Mouse (Mus musculus) embryonic facial prominence, embryonic 15.5 days (tissue): Measurements from ENCODE around the gene Gm48551. TPM values are rescaled to one million over a fixed set of nuclear protein-coding genes. Genes with fewer than 3 reads are reported as not detected.

Experiments used
- ATAC-seq: fragments of 200-750 bp; cut with Nextera tagmentation; 2 replicates; pipeline ENCODE4 v1.8.0; 2017; ENCODE audit warnings: low read depth, moderate TSS enrichment; ENCODE audit not compliant: insufficient number of reproducible peaks, low FRiP score, low TSS enrichment
- H3K27ac ChIP-seq: fragments of 300-500 bp; sonication (generic); replicated peaks from 2 replicates; pipeline ENCODE4 v1.5.1; 2015; ENCODE audit warnings: mild to moderate bottlenecking, inconsistent platforms
- H3K27me3 ChIP-seq: fragments of 300-500 bp; sonication (generic); 2 replicates; pipeline ENCODE4 v1.6.1; 2015; ENCODE audit warnings: inconsistent platforms
- H3K36me3 ChIP-seq: fragments of 300-500 bp; sonication (generic); 2 replicates; pipeline ENCODE4 v1.6.1; 2015; ENCODE audit warnings: mild to moderate bottlenecking, inconsistent platforms
- H3K4me1 ChIP-seq: fragments of 300-500 bp; sonication (generic); 2 replicates; pipeline ENCODE4 v1.6.1; 2015; ENCODE audit warnings: inconsistent platforms
- H3K4me2 ChIP-seq: fragments of 300-500 bp; sonication (generic); replicated peaks from 2 replicates; pipeline ENCODE4 v1.6.1; 2015; ENCODE audit warnings: mild to moderate bottlenecking, inconsistent platforms
- H3K4me3 ChIP-seq: fragments of 300-500 bp; sonication (generic); replicated peaks from 2 replicates; pipeline ENCODE4 v1.5.1; 2015; ENCODE audit warnings: mild to moderate bottlenecking, inconsistent platforms
- H3K9ac ChIP-seq: fragments of 300-500 bp; sonication (generic); 2 replicates; pipeline ENCODE4 v1.6.1; 2015; ENCODE audit warnings: inconsistent platforms
- H3K9me3 ChIP-seq: fragments of 300-500 bp; sonication (generic); replicated peaks from 2 replicates; pipeline ENCODE4 v1.6.1; 2016; ENCODE audit warnings: inconsistent platforms
- WGBS: fragments of 180-500 bp; shearing (Covaris S2); methylation state at CpG from one replicate; pipeline ENCODE4 v1.1.7; 2015; 5-methylcytosine and 5-hydroxymethylcytosine counted together
- polyA plus RNA-seq: library from polyadenylated mRNA; unstranded; fragments of >200 nt; fragmentation: Nextera tagmentation; extraction: Ambion mirVana; gene quantifications from 2 replicates; pipeline ENCODE4 v1.2.1, GENCODE M21; 2015

Gene Gm48551
- polyA plus RNA-seq, 1 experiment from 2014 or later, result 3.1 TPM

DNA sequence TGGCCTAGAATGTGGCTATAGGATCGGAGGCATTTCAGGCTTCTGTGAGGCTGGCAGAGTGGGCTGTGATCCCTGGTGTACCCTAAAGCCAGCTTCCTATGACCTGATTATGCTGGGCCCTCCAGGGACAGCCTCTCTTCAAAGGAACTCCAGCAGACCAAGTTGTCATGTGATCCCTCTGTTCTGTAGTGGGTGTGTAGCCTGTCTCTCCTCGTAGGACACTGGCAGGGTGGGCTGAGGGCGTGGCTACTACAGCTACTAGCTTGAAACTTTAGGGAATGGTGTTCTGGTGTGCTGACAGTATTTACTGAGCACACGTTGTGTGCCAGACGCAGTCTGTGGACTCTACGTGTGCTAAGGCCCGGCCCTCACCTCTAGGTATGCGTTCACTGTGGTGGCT is 23.5 kb upstream of the Gm48551 start:
- Histone ChIP-seq H3K4me1 (peaks cover 68% of the 10 kb centered on the region), H3K27ac (no peak overlapping the region), H3K36me3 (peaks cover 4% of the 10 kb centered on the region; the same call in 1 of the 2 replicates), H3K9ac (no peak overlapping the region), H3K27me3 (peaks cover 28% of the 10 kb centered on the region), H3K9me3 (no peaks in the 10 kb centered on the region), H3K4me2 (no peak overlapping the region), H3K4me3 (no peak overlapping the region)
- WGBS, result 48% methylated on average over 8 of the region's 8 CpGs
- no peak for ATAC-seq

DNA sequence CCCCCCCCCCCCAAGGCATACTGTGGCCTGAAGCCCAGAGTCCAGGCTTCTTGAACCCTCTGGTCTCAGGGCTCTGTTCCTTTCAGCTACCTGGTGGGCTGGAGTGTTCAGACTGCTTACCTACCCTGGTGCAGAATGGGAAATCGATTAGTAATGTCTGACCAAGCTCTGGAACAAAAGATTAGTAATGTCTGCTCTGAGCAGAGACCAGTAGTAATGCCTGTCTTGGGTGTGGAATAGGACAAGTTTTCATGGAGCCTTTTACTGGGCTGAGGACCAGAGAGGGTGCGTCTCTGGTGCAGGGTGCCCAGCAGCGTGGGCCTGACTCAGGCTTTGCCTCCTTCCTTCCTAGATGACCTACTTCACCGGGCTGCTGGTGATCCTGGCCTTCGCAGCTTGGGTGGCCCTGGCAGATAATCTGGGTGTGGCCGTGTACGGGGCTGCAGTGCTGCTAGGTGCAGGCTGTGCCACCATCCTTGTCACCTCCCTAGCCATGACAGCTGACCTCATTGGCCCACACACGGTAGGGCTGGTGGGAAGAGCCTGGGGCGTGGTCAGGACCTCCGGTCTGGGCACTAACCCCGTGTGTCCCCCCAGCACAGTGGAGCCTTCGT is 21.8 kb upstream of the Gm48551 start:
- Histone ChIP-seq H3K4me1 (peaks cover 62% of the 10 kb centered on the region), H3K4me3 (no peak overlapping the region), H3K36me3 (peaks cover 18% of the 10 kb centered on the region), H3K9me3 (no peaks in the 10 kb centered on the region), H3K27me3 (peaks cover 28% of the 10 kb centered on the region), H3K27ac (no peak overlapping the region), H3K9ac (no peak overlapping the region), H3K4me2 (no peak overlapping the region)
- no peak for ATAC-seq
- WGBS, result 76% methylated on average over 12 of the region's 12 CpGs

DNA sequence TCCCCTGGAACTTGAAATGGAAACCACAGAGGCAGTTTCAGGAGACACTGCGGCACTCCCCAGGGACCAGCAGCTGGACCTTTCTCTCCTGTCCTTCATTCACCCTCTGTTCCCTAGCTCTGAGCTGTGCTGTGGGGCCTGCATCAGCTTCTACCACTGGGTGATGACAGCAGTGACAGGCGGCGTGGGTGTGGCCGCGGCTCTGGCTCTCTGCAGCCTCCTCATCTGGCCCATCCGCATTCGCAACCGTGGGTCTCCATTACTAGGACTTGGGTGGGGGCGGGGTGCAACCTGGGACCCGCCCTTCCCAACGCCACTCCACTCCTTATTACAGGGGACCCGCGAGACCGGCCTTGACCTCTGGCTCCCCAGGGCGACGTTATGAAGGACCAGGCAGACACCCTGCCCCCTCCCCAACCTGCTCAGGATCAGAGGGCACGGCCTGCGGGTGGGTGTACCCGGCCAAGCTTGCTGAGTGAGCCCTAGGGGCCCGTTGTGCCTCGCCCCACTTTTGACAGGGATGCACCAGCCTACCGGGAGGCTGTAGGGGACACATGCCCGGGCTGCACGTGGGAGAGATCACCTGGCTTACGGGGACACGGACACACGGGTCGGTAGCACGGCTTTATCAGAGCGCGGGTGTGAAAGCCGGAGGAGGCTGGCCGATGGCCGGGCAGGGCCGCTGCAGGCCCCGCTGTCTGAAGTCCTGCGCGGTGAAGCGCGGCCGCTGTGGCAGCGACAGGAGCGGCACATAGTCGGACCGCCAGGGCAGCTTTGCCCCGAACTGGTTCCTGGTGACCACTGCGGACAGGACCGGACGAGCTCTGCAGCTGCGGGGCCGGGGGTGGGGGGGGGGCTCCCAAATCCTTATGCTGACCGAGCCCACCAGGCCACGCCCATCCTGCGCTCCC is 20.6 kb upstream of the Gm48551 start:
- 13% methylated on average over 54 of the region's 54 CpGs for WGBS
- H3K9me3 ChIP-seq, result no peaks in the 10 kb centered on the region
- no peak for ATAC-seq
- peak overlapping the region; percentile 15; the same call in 1 of the 2 replicates for H3K9ac ChIP-seq
- peaks cover 30% of the 10 kb centered on the region for H3K36me3 ChIP-seq
- peak overlapping the region; percentile 53 for H3K4me2 ChIP-seq
- peaks cover 28% of the 10 kb centered on the region for H3K27me3 ChIP-seq
- no peak overlapping the region for H3K27ac ChIP-seq
- H3K4me3 ChIP-seq, result peak overlapping the region; percentile 34
- peaks cover 55% of the 10 kb centered on the region for H3K4me1 ChIP-seq

GRCm38 (mm10) chr10:81364666-81365065 is 19.6 kb upstream of the Gm48551 start:
- Histone ChIP-seq H3K36me3 (peaks cover 40% of the 10 kb centered on the region), H3K4me1 (peaks cover 47% of the 10 kb centered on the region), H3K9me3 (no peaks in the 10 kb centered on the region), H3K4me3 (peak overlapping the region; percentile 34), H3K4me2 (peak overlapping the region; percentile 53), H3K9ac (peak overlapping the region; percentile 15; the same call in 1 of the 2 replicates), H3K27me3 (peaks cover 28% of the 10 kb centered on the region), H3K27ac (no peak overlapping the region)
- 16% methylated on average over 28 of the region's 28 CpGs for WGBS
- ATAC-seq, result no peak

DNA sequence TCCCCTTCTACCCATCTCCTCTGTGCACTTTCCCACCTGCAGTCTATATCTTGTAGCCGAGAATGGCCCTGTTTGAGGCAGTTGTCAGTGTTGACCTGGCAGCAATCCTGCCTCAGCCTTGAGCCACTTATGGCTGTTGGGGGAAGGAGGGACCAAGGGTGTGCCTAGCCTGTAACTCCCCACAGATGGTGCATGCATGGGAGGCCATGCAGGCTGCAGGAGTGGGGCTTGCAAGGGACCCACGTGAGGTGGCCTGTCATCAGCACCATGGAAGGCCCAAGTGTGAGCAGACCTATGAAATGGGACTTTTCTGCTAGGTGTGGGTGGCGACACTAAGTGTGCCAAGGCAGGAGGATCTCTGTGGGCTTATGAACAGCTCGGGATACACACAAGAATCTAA is 19.2 kb upstream of the Gm48551 start:
- peaks cover 43% of the 10 kb centered on the region for H3K4me1 ChIP-seq
- H3K4me2 ChIP-seq, result peak overlapping the region; percentile 53; the same call in 1 of the 2 replicates
- peak overlapping the region; percentile 34; the same call in 1 of the 2 replicates for H3K4me3 ChIP-seq
- peaks cover 28% of the 10 kb centered on the region for H3K27me3 ChIP-seq
- 35% methylated on average over 4 of the region's 4 CpGs for WGBS
- H3K9ac ChIP-seq, result no peak overlapping the region
- H3K27ac ChIP-seq, result no peak overlapping the region
- no peaks in the 10 kb centered on the region for H3K9me3 ChIP-seq
- ATAC-seq, result no peak; the same call in 1 of the 2 replicates
- peaks cover 44% of the 10 kb centered on the region for H3K36me3 ChIP-seq

- Histone ChIP-seq H3K4me3 (peak within 1 kb of the TSS; percentile 34), H3K4me1 (peaks cover 37% of the 10 kb centered on the region), H3K4me2 (peak within 1 kb of the TSS; percentile 53), H3K27me3 (peaks cover 28% of the 10 kb centered on the region), H3K9ac (peak within 1 kb of the TSS; percentile 15; the same call in 1 of the 2 replicates), H3K27ac (no peak within 1 kb of the TSS), H3K36me3 (peaks cover 52% of the 10 kb centered on the region), H3K9me3 (no peaks in the 10 kb centered on the region)
- ATAC-seq, result 0 out of 2 replicates have a peak, but pooled peaks have one; percentile 6
- WGBS, result 30% methylated on average over 12 of the region's 12 CpGs
Observed at GRCm38 (mm10) chr10:81365672-81366476, 18.4 kb upstream of the Gm48551 start, which contains the start of gene 4930404N11Rik. Gene 4930404N11Rik, minus strand, starts transcription at chr10:81365816.

DNA sequence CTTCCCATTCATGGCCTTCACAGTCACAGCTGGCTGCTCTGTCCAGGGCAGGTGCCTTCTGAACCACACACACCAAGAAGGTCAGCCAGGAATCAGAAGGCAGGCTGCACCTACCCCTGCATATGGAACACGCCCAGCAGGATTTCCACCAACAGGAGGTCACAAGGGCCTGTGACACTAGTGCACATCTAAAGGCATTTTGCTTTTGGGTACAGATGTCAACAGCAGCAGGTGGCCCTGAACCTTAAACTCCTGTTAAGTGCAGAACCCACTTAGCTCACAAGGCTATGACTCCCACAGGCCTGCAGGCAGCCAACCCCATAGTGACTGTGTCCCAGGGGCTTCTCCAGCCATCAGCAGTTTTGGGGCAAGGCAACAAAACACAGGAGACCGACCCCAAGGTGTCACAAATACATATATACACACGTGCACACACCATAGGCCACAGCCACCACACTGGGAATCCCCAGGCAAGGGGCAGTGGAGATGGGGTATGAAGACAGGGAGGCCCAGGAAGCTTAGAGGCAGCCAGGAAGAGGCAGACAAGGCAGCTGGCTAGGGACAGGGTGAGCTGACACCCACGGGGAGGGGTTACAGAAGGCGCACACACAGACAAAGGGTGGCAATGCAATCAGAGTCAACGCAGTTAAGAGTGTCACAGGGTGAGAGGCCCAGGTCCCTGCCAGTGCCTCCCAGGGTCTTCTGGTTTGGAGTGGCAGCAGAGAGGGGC is 17.6 kb upstream of the Gm48551 start:
- no peak overlapping the region for H3K27ac ChIP-seq
- H3K4me3 ChIP-seq, result no peak overlapping the region
- H3K27me3 ChIP-seq, result peaks cover 28% of the 10 kb centered on the region
- peaks cover 31% of the 10 kb centered on the region for H3K4me1 ChIP-seq
- no peak for ATAC-seq
- H3K4me2 ChIP-seq, result no peak overlapping the region
- no peak overlapping the region for H3K9ac ChIP-seq
- WGBS, result 78% methylated on average over 6 of the region's 6 CpGs
- H3K36me3 ChIP-seq, result peaks cover 56% of the 10 kb centered on the region
- no peaks in the 10 kb centered on the region for H3K9me3 ChIP-seq

- no peak for ATAC-seq
- no peak overlapping the region for H3K4me2 ChIP-seq
- H3K9me3 ChIP-seq, result no peaks in the 10 kb centered on the region
- H3K27ac ChIP-seq, result no peak overlapping the region
- no peak overlapping the region for H3K4me3 ChIP-seq
- H3K9ac ChIP-seq, result no peak overlapping the region
- peaks cover 31% of the 10 kb centered on the region for H3K4me1 ChIP-seq
- H3K27me3 ChIP-seq, result peaks cover 28% of the 10 kb centered on the region
- peaks cover 61% of the 10 kb centered on the region for H3K36me3 ChIP-seq
- 78% methylated on average over 6 of the region's 6 CpGs for WGBS
Observed at GRCm38 (mm10) chr10:81367207-81367495, 17.1 kb upstream of the Gm48551 start.

DNA sequence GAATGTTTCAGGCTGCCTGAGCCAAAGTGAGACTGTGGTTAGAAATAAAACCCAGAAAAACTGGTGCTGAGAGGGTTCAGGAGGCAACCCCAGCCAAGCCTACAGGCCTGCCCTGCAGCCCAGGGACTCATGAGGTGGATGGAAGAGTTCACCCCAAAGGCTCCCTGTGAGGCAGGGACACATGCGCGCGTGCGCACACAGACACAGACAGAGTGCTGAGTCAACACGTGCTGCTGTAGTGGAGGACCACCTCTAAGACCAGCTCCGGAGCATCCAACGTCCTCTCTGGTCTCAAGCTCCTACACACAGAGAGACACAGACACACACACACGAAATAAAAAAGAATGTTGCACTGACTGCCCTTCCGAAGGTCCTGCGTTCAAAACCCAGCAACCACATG is 8.9 kb upstream of the Gm48551 start:
- ATAC-seq, result no peak
- Histone ChIP-seq H3K27ac (no peak overlapping the region), H3K9me3 (no peaks in the 10 kb centered on the region), H3K4me3 (no peak overlapping the region), H3K4me2 (no peak overlapping the region), H3K36me3 (peaks cover 51% of the 10 kb centered on the region), H3K9ac (no peak overlapping the region), H3K4me1 (peaks cover 30% of the 10 kb centered on the region), H3K27me3 (no peaks in the 10 kb centered on the region)
- WGBS, result 90% methylated on average over 10 of the region's 10 CpGs

- peak overlapping the region; percentile 29 for H3K27ac ChIP-seq
- no peaks in the 10 kb centered on the region for H3K9me3 ChIP-seq
- H3K4me1 ChIP-seq, result peaks cover 30% of the 10 kb centered on the region
- H3K9ac ChIP-seq, result peak overlapping the region; percentile 88; the same call in 1 of the 2 replicates
- H3K4me2 ChIP-seq, result peak overlapping the region; percentile 77
- ATAC-seq, result no peak
- H3K27me3 ChIP-seq, result no peaks in the 10 kb centered on the region
- peaks cover 37% of the 10 kb centered on the region for H3K36me3 ChIP-seq
- WGBS, result 25% methylated on average over 6 of the region's 6 CpGs
- H3K4me3 ChIP-seq, result peak overlapping the region; percentile 74
Observed at GRCm38 (mm10) chr10:81376561-81377361, 7.5 kb upstream of the Gm48551 start.
